Mouse (Mus musculus) intestine, embryonic 16.5 days (tissue): ENCODE data around the gene Dnal1. TPM values are rescaled to one million over a fixed set of nuclear protein-coding genes. Genes with fewer than 3 reads are reported as not detected.

Experiments
- ATAC-seq: fragments of 200-750 bp; cut with Nextera tagmentation; 2 replicates; pipeline ENCODE4 v1.8.0; 2017; ENCODE audit warnings: moderate TSS enrichment, moderate library complexity
- H3K27ac ChIP-seq: fragments of 300-500 bp; sonication (generic); 2 replicates; pipeline ENCODE4 v1.5.1; 2014; ENCODE audit warnings: mild to moderate bottlenecking, low read length
- H3K27me3 ChIP-seq: fragments of 300-500 bp; sonication (generic); replicated peaks from 2 replicates; pipeline ENCODE4 v1.6.1; 2014; ENCODE audit warnings: low read length, control low read depth, mixed read lengths; ENCODE audit not compliant: control insufficient read depth, insufficient read depth
- H3K36me3 ChIP-seq: fragments of 300-500 bp; sonication (generic); 2 replicates; pipeline ENCODE4 v1.6.1; 2014; ENCODE audit warnings: low read length, control low read depth; ENCODE audit not compliant: control insufficient read depth, insufficient read depth
- H3K4me1 ChIP-seq: fragments of 300-500 bp; sonication (generic); 2 replicates; pipeline ENCODE4 v1.6.1; 2014; ENCODE audit warnings: low read length, control low read depth, mixed read lengths; ENCODE audit not compliant: control insufficient read depth, insufficient read depth
- H3K4me2 ChIP-seq: fragments of 300-500 bp; sonication (generic); 2 replicates; pipeline ENCODE4 v1.6.1; 2014; ENCODE audit warnings: low read depth, low read length, control low read depth
- H3K4me3 ChIP-seq: fragments of 300-500 bp; sonication (generic); 2 replicates; pipeline ENCODE4 v1.5.1; 2014; ENCODE audit warnings: mild to moderate bottlenecking, low read length
- H3K9ac ChIP-seq: fragments of 300-500 bp; sonication (generic); 2 replicates; pipeline ENCODE4 v1.6.1; 2014; ENCODE audit warnings: low read depth, low read length
- H3K9me3 ChIP-seq: fragments of 300-500 bp; sonication (generic); 2 replicates; pipeline ENCODE4 v1.6.1; 2016; ENCODE audit warnings: low read length, control low read depth; ENCODE audit not compliant: control insufficient read depth
- WGBS: fragments of 180-500 bp; shearing (Covaris S2); extraction: QIAGEN DNeasy Blood & Tissue Kit; methylation state at CpG from one replicate; pipeline ENCODE4 v1.1.7; 2014; 5-methylcytosine and 5-hydroxymethylcytosine counted together
- polyA plus RNA-seq: library from polyadenylated mRNA; unstranded; fragments of >200 nt; fragmentation: Nextera tagmentation; extraction: Ambion mirVana; gene quantifications from 2 replicates; pipeline ENCODE4 v1.2.1, GENCODE M21; 2015

The Dnal1 gene
- polyA plus RNA-seq, 1 experiment from 2014 or later, result 3.4 TPM

DNA sequence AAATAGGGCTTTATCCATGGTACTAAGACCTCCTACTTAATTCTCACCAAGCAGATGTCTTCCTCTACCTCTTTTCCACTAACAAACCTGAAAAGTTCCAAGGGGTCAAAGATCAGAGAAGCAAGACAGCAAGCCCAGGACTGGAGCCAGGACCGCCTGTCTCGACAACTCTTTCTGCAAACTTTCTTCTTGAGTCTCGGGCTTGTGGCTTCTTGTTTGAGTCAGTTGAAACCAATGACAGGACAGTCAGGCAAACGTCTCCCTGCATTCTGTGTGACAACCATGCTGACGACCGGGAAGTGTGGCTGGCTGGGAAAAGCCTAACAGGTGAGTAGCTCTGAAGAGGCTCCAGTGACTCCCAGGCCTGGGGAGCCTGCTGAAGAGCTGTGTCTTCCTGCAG is 71.4 kb downstream of the Dnal1 start:
- no peak overlapping the region for H3K4me2 ChIP-seq
- no peak overlapping the region for H3K27ac ChIP-seq
- WGBS, result 63% methylated on average over 6 of the region's 6 CpGs
- H3K4me3 ChIP-seq, result no peak overlapping the region
- no peaks in the 10 kb centered on the region for H3K27me3 ChIP-seq
- no peak overlapping the region for H3K9ac ChIP-seq
- ATAC-seq, result no peak
- no peaks in the 10 kb centered on the region for H3K9me3 ChIP-seq
- peaks cover 62% of the 10 kb centered on the region for H3K4me1 ChIP-seq
- H3K36me3 ChIP-seq, result peaks cover 8% of the 10 kb centered on the region

DNA sequence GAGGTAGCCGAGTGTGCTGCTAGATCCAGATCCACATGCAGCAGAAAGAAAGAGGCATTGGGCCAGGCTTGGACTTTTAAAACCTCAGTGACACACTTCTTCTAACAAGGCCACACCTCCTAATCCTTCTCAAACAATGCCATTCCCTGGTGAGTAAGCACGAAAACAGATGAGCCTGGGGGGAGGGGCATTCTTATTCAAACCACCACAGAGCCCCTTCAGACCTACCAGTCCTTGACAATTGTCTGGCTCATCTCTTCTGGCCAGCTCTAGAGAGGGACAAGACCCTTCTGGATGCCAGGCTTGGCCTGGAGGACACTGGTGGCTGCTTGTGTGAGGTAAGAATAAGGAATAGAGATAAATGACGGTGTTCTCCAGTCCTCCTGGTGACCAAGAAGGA is 72.4 kb downstream of the Dnal1 start:
- ATAC-seq, result no peak
- Histone ChIP-seq H3K27me3 (no peaks in the 10 kb centered on the region), H3K27ac (no peak overlapping the region), H3K4me2 (no peak overlapping the region), H3K9ac (no peak overlapping the region), H3K4me1 (peaks cover 62% of the 10 kb centered on the region), H3K4me3 (no peak overlapping the region), H3K9me3 (no peaks in the 10 kb centered on the region), H3K36me3 (peaks cover 8% of the 10 kb centered on the region)
- WGBS, result 77% methylated on average over 3 of the region's 3 CpGs

DNA sequence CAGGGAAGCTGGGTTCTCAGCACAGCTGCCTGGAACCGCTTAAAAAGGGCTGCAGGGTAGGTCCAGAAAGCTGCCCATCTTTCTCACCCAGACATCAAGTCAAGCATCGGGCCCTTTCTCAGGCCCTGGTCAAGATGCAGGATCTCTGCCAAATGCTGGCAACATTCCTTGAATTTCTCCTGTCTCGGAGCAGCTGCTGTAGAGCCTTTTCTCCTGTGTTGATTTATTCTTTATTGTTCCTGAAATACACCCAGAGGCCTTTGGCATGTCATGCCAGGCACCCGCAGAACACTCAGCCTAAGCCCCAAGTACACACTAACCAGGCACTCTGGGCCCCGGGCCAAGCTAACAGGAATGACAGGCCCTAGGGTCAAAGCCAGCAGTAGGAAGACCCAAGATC is 72.8 kb downstream of the Dnal1 start:
- no peak for ATAC-seq
- WGBS, result 53% methylated on average over 5 of the region's 5 CpGs
- Histone ChIP-seq H3K9ac (0 out of 2 replicates have a peak overlapping the region, but pooled peaks have one; percentile 22), H3K27ac (peak overlapping the region; percentile 72), H3K4me2 (no peak overlapping the region), H3K4me3 (no peak overlapping the region), H3K27me3 (no peaks in the 10 kb centered on the region), H3K4me1 (peaks cover 62% of the 10 kb centered on the region), H3K36me3 (peaks cover 8% of the 10 kb centered on the region), H3K9me3 (no peaks in the 10 kb centered on the region)

DNA sequence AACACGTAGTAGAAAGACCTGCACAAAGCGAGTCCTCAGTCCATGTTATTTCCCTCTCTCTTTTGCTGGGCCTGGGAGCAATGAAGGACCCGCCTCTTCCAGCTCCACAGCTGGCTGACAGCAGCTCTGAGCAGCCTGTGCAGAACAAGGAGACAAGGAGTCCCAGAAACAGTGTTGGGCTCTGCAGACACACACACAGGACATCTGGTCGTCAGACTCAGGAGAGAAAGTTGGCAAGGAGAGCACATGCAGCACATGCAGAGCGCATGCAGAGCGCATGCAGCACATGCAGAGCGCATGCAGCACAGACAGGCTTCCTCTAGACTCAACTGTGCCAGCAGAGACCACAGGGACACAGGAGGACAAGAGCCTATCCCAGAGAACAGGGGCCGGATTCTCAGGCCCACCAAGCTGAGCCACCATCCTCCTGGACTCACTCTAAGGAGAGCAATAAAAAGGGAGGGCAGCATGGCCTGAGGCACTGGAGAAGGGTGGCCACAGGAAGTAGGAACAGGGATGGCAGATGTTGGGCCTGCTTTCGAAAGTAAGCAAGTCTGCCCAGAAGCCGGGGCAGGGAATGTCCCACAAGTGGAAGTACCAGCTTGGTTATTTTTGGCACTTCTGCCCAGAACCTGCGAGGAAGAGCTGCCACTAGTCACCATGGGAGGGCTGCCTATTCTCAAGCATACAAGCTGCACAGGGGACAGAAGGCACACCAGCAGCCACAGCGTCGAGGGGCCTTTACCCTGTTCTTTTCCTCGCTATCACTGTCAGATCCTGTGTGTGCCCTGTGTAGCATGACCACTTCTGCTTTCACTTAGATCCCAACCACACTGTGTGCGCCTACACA is 73.8 kb downstream of the Dnal1 start:
- no peak overlapping the region for H3K4me2 ChIP-seq
- WGBS, result 65% methylated on average over 15 of the region's 15 CpGs
- no peaks in the 10 kb centered on the region for H3K9me3 ChIP-seq
- H3K9ac ChIP-seq, result peak overlapping the region; percentile 36
- peaks cover 8% of the 10 kb centered on the region for H3K36me3 ChIP-seq
- H3K4me1 ChIP-seq, result peaks cover 66% of the 10 kb centered on the region
- no peak overlapping the region for H3K4me3 ChIP-seq
- peak overlapping the region; percentile 72 for H3K27ac ChIP-seq
- no peak for ATAC-seq
- H3K27me3 ChIP-seq, result no peaks in the 10 kb centered on the region

DNA sequence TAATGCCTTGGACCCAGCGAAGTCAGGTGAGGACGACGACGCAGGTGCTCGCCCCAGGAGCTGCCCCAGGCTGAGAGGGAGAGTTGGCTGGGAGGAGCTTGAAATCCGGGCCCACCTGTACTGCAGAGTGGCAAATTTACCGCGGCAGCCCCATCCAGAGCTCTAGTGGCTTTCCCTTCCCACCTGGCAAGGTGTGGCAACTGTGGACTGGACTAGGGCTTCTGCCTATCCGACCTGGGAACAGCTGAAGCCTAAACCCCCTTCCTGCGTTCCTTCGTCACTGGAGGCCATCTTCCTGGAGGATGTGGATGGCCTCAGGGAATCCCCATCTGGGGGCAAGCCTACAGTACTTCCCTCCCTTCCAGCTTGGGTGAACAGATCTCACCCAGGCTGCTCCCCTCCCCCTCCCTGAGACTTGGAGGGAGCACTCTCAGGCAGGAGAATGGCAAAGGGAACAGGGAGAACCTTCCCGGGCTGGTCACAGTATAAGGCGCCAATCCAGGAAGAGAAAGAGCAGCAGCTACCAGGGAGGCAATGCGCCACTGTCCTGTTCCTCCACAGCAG is 74.8 kb downstream of the Dnal1 start:
- Histone ChIP-seq H3K36me3 (peaks cover 8% of the 10 kb centered on the region), H3K4me1 (peaks cover 66% of the 10 kb centered on the region), H3K4me3 (no peak overlapping the region), H3K4me2 (no peak overlapping the region; the same call in 1 of the 2 replicates), H3K9ac (peak overlapping the region; percentile 36), H3K27ac (0 out of 2 replicates have a peak overlapping the region, but pooled peaks have one; percentile 2), H3K9me3 (no peaks in the 10 kb centered on the region), H3K27me3 (no peaks in the 10 kb centered on the region)
- WGBS, result 72% methylated on average over 14 of the region's 14 CpGs
- no peak for ATAC-seq

DNA sequence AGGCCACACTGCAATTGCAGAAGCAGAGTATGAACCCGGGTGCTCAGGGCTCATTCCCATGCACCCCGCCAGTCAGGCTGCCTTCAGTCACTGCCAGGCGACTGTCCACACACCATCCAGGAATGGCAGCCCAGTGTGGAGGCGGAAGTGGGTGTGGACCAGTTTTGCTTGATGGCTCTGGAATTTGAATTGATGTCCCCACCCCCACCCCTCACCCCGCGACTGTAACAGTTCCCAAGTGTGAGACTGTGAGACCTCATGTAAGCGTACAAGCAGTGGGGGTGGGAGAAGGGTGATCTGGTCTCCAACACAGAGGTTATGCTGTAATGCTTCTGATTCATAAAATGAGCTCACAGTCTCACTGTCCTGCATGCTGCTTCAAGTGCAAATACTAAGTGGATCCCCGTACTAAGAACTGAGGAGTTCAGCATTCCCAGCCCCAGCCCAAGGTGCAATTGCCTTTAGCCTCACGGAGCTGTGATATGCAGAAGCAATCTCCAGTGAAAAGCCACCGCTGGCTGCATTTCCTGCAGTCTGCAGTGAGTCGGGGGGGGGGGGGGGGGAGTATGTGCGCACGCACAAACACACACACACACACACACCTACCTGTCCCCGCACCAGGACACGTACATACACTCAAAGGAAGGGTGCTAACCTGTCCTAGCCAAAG is 76.1 kb downstream of the Dnal1 start:
- ATAC-seq, result no peak
- Histone ChIP-seq H3K9ac (no peak overlapping the region), H3K4me1 (peaks cover 72% of the 10 kb centered on the region), H3K27me3 (no peaks in the 10 kb centered on the region), H3K4me2 (peak overlapping the region; percentile 19; the same call in 1 of the 2 replicates), H3K4me3 (no peak overlapping the region), H3K36me3 (peaks cover 8% of the 10 kb centered on the region), H3K27ac (no peak overlapping the region), H3K9me3 (no peaks in the 10 kb centered on the region)
- 41% methylated on average over 15 of the region's 15 CpGs for WGBS

DNA sequence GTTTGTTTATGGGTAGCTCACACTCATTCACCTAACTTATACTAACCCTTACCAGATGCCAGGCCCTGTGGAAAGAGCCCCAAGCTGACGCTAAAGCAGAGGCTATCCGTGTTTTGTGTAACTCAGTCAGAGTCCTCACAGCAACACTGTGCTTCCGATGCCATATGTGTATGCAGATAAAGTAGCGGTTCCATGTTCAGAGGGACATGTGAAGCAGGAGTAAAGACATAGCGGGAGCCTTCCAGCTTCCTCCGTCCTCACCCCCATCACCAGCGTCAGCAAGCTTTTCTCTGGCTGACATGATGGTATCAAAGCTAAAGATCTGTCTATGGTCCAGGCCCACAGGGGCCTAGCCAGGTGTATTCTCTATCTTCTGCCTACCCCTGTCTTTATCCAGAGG is 77.0 kb downstream of the Dnal1 start:
- 74% methylated on average over 7 of the region's 7 CpGs for WGBS
- H3K9ac ChIP-seq, result no peak overlapping the region
- no peaks in the 10 kb centered on the region for H3K9me3 ChIP-seq
- peaks cover 6% of the 10 kb centered on the region for H3K36me3 ChIP-seq
- no peak overlapping the region for H3K4me2 ChIP-seq
- H3K4me3 ChIP-seq, result no peak overlapping the region
- ATAC-seq, result no peak
- H3K4me1 ChIP-seq, result peaks cover 70% of the 10 kb centered on the region
- H3K27me3 ChIP-seq, result no peaks in the 10 kb centered on the region
- no peak overlapping the region for H3K27ac ChIP-seq

DNA sequence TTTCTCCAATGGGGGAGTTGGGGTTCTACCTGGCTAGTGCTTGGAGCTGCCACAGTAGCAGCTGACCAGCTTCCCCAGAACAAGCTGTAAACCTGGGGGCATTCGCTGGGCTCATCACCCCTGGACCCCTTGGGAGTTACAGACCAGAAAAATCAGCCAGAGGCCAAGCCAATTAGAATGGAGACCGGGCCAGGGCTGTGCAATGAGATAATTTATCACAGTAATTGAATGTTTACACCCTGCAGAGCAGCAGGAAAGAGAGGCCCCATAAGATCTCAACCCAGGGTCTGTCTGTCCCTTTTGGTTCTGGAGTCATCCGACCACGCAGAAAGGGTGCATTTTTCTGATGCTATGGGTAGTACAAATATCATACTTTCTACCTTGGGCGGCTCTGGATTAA is 77.6 kb downstream of the Dnal1 start:
- no peaks in the 10 kb centered on the region for H3K9me3 ChIP-seq
- H3K4me2 ChIP-seq, result peak overlapping the region; percentile 96
- peak overlapping the region; percentile 82 for H3K4me3 ChIP-seq
- peak overlapping the region; percentile 95; the same call in 1 of the 2 replicates for H3K9ac ChIP-seq
- WGBS, result 27% methylated on average over 5 of the region's 5 CpGs
- no peak overlapping the region for H3K27ac ChIP-seq
- peaks cover under 1% of the 10 kb centered on the region for H3K36me3 ChIP-seq
- peaks cover 66% of the 10 kb centered on the region for H3K4me1 ChIP-seq
- H3K27me3 ChIP-seq, result no peaks in the 10 kb centered on the region
- no peak for ATAC-seq

DNA sequence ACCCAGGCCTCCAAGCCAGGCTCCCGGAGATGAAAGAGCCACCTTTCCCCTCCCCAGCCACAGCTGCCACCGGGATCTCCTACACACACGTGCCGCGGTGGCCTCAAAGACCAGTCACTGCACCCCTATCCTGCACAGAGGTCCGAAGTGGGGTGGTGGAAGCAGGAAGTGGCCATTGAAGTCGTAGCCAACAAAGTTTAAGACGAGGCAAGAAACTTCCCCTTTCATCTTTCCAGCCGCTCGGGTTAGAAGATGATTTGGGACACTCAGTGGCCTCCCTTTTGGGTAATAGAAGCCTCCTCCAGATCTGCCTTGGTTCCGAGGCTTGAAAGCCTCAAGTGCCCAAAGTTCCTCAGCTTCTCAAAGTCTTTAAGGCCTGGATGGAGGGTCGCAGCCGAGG is 78.1 kb downstream of the Dnal1 start:
- Histone ChIP-seq H3K27ac (peak overlapping the region; percentile 99), H3K4me3 (peak overlapping the region; percentile 82), H3K9me3 (no peaks in the 10 kb centered on the region), H3K4me2 (peak overlapping the region; percentile 96), H3K36me3 (no peaks in the 10 kb centered on the region), H3K4me1 (peaks cover 61% of the 10 kb centered on the region), H3K27me3 (no peaks in the 10 kb centered on the region), H3K9ac (peak overlapping the region; percentile 95)
- 5% methylated on average over 13 of the region's 13 CpGs for WGBS
- no peak for ATAC-seq
